ENCODE assay signal across 1 mouse cellular context in genomic region chr6:87846813-87847212, GRCm38 (mm10).
TF ChIP-seq lines count a peak whose summit lies in the region.

No protein-coding gene starts in this region.

TF ChIP-seq in C2C12, 6 proteins besides CTCF, POLR2A, EP300 and RAD21:
- no peak for TF ChIP-seq USF1 (IDR thresholded peaks at IDR 0.05; ENCODE audit: low read depth)
- peak; percentile 43 for TF ChIP-seq CEBPB (IDR thresholded peaks at IDR 0.05; ENCODE audit: low read depth)
TF ChIP-seq in C2C12: peak in this region for 1.
